Mouse (Mus musculus): ENCODE data around the gene S100a3.

DNA sequence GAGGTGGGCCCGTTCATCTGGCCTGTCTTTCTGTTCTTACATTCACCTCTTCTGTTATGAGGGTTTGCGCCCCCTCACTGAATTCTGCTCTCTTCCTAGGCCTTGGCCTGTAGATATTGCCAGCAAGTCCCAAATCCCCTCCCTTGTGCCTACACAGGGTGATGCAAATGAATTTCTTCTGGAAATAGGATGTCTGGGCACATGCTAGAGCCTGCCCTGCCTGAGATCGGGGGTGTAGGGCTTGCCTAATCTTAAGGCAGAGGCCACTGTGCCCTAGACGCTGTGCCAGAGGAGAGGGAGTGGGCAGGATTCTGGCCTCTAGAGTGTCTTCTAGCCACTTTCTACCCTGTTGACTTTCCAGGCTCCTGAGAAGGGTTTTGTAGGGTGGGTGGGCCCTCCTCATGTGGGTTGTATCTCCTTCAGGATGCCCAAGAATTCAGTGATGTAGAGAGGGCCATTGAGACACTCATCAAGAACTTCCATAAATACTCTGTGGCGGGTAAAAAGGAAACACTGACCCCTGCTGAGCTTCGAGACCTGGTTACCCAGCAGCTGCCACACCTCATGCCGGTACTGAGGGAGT is 33.0 kb upstream of the S100a3 start:
- TF ChIP-seq MAX (IDR thresholded peaks at IDR 0.05; ENCODE audit: low read length) = no peak
- no peak for TF ChIP-seq CTCF (IDR thresholded peaks at IDR 0.05 in 2 of 3, conservative IDR thresholded peaks at IDR 0.05 in 1 of 3; ENCODE audit: control insufficient read depth in 1 of 3, insufficient read depth in 1 of 3, low read depth in 2 of 3, low read length in 3 of 3, poor library complexity in 1 of 3, severe bottlenecking in 1 of 3)
- TF ChIP-seq ZC3H11A (IDR thresholded peaks at IDR 0.05; ENCODE audit: low read depth, low read length) = no peak
- no peak for TF ChIP-seq POLR2A (IDR thresholded peaks at IDR 0.05; ENCODE audit: control insufficient read depth in 1 of 2, insufficient read depth in 1 of 2, low read depth in 1 of 2, low read length in 2 of 2, poor library complexity in 1 of 2)
- no peak for TF ChIP-seq ZNF384 (IDR thresholded peaks at IDR 0.05; ENCODE audit: low read depth, low read length)
- TF ChIP-seq ELF1 (IDR thresholded peaks at IDR 0.05; ENCODE audit: low read depth, low read length) = no peak
- TF ChIP-seq GATA1 (IDR thresholded peaks at IDR 0.05; ENCODE audit: low read depth, low read length) = no peak
- TF ChIP-seq ZKSCAN1 (IDR thresholded peaks at IDR 0.05; ENCODE audit: low read depth, low read length) = no peak
- TF ChIP-seq SMC3 (IDR thresholded peaks at IDR 0.05; ENCODE audit: low read depth, low read length) = no peak
- TF ChIP-seq MAFK (IDR thresholded peaks at IDR 0.05; ENCODE audit: borderline replicate concordance, low read depth, low read length) = no peak
- no peak for TF ChIP-seq MYB (IDR thresholded peaks at IDR 0.05; ENCODE audit: low read depth, low read length)
- no peak for TF ChIP-seq RCOR1 (IDR thresholded peaks at IDR 0.05; ENCODE audit: low read depth, low read length)
- no peak for TF ChIP-seq HCFC1 (IDR thresholded peaks at IDR 0.05; ENCODE audit: low read depth, low read length)
- TF ChIP-seq JUND (IDR thresholded peaks at IDR 0.05; ENCODE audit: low read depth, low read length) = no peak
